Mouse (Mus musculus) cortical plate, adult 2 months (tissue): Measurements from ENCODE around the gene Cxcl13.

Experiments used
- CTCF ChIP-seq: fragments of 200-500 bp; IDR thresholded peaks from 2 replicates; pipeline ENCODE4 v1.5.1; 2011; ENCODE audit warnings: mild to moderate bottlenecking, control low read depth, low read length; ENCODE audit not compliant: insufficient read depth; ENCODE audit errors: extremely low read depth
- POLR2A ChIP-seq: fragments of 200-500 bp; IDR thresholded peaks from 2 replicates; pipeline ENCODE4 v1.6.1; 2011; ENCODE audit warnings: mild to moderate bottlenecking, low read length, control low read depth; ENCODE audit not compliant: insufficient read depth; ENCODE audit errors: extremely low read depth

GRCm38 (mm10) chr5:95935035-95935434 is 21.7 kb upstream of the Cxcl13 start:
- TF ChIP-seq CTCF = no peak
- TF ChIP-seq POLR2A = no peak
